Mouse (Mus musculus): ENCODE measurements around the gene Efna5. TPM values are rescaled to one million over a fixed set of nuclear protein-coding genes. Genes with fewer than 3 reads are reported as not detected.
A peak's percentile ranks its signal among the peaks of the same experiment; 100 is the strongest.

Efna5 gene
- polyA plus RNA-seq, 1 experiment from 2014 or later: 18.6 TPM

DNA sequence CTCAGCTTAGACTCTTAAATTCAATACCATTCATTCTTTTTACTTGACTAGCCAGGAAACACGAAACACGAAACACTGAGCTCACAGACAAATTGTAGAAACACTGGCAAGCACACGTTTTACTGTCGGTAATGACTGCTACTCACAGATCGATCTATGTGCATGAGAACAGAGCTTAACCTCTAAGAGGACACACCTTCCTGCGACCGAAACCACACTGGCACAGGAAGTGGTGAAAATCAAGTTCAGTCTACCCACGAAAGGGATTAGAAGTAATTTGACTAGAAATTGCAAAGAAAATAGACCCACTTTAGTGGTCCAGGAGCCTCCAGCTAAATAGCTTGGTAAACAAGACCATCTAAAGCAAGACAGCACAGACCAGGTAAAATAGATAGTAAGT is 23.8 kb downstream of the Efna5 start:
- no peaks in the 10 kb centered on the region for H3K27me3 ChIP-seq
- POLR2A ChIA-PET: interaction anchor here (1.6 kb wide), 1 partner anchor 23 kb away, joined by 6 read pairs; no protein-coding TSS in a partner anchor
- in situ Hi-C loops (cut with MboI; ENCODE audit: low pct_unique_long_range_greater_than_20kb): no loop called here
- DNase-seq (ENCODE audit: low read depth, low spot score) (no peak), ATAC-seq (no peak)
- CTCF ChIA-PET: no interaction called here
- TF ChIP-seq CTCF (IDR thresholded peaks at IDR 0.05): no peak

DNA sequence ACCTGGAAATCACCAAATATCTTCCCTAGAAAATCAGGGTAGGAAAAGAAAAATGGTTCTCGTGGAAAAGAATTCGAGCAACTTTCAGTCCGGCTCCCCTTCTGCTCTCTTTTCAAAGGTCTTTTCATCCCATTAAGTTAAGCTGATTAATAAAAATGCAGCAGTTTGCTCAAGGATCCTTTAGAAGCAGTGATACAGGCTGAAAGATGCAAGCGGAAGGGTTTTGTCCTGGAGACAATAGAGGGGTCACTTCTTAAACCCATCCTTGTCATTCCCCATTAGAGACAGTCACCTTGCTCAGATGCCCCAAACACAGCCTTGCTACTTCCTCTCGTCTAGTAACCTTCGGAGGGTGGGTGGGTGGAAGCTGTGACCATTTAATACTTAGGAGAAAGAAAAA is 27.4 kb downstream of the Efna5 start:
- CTCF ChIA-PET: no interaction called here
- no peaks in the 10 kb centered on the region for H3K27me3 ChIP-seq
- ATAC-seq: no peak
- TF ChIP-seq CTCF (IDR thresholded peaks at IDR 0.05): no peak
- in situ Hi-C loops (cut with MboI; ENCODE audit: low pct_unique_long_range_greater_than_20kb): no loop called here
- no peak for DNase-seq (ENCODE audit: low read depth, low spot score)
- POLR2A ChIA-PET: no interaction called here

DNA sequence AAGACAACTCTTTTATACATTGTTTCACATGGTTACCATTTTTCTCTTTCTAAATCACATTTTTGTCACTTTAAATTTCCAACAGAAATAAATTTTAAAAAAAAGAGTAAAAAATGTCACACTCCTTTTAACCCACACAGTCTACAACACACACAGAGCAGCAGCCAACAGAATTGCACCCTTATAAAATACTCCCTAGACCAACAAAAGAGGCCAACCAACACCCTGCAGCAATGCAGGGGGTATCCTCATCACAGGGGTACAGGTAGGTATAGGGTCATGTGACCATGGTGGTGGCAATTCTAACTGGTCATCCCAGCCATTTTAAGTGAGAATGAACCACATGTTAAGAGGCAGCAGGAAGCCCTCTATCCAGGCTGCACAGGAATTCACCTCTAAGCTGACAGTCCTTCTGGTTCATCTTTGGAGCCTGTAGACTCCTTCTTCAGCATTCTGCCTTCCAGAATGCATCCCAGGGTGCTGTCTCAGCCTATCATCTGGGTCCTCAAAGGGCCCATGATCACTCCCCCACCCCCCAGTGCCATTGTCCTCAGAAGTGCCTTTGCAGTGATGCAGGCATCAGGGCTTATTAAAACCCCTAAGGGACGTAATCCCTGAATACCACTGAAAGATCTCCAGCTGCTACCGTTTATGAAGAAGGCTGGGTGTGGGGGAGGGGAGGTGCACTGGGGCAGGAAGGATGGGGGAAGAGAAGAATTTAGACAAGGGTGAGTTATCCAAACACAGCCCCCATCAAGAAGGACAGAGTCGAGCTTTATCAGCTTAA is 28.1 kb downstream of the Efna5 start:
- POLR2A ChIA-PET: interaction anchor here (0.6 kb wide), 1 partner anchor 30 kb away, joined by 3 read pairs; no protein-coding TSS in a partner anchor
- H3K27me3 ChIP-seq: no peaks in the 10 kb centered on the region
- ATAC-seq (peak; percentile 39), DNase-seq (ENCODE audit: low read depth, low spot score) (no peak)
- TF ChIP-seq CTCF (IDR thresholded peaks at IDR 0.05): no peak
- CTCF ChIA-PET: interaction anchor here (0.6 kb wide), 1 partner anchor 154 kb away, joined by 3 read pairs; no protein-coding TSS in a partner anchor
- in situ Hi-C loops (cut with MboI; ENCODE audit: low pct_unique_long_range_greater_than_20kb): no loop called here

DNA sequence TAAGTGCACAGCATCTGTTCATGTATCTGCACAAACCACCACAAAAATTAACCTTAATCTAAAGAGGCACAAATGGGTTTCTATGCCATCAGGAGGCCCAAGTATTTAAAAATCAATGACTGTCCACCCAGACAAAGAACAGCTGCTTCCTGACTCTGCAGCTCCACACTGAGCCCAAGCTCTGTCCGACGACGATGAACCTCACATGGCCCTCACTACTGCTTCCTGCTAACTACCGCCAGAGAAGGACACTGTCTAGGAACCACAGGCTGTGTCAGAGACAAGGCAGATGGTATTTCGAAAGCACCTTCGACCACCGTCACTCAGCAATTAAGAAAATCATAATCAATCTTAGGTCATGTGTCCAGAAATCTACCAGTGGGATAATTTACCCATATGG is 29.8 kb downstream of the Efna5 start:
- CTCF ChIA-PET: no interaction called here
- ATAC-seq (no peak), DNase-seq (ENCODE audit: low read depth, low spot score) (no peak)
- no peak for TF ChIP-seq CTCF (IDR thresholded peaks at IDR 0.05)
- POLR2A ChIA-PET: no interaction called here
- in situ Hi-C loops (cut with MboI; ENCODE audit: low pct_unique_long_range_greater_than_20kb): no loop called here
- H3K27me3 ChIP-seq: no peaks in the 10 kb centered on the region

DNA sequence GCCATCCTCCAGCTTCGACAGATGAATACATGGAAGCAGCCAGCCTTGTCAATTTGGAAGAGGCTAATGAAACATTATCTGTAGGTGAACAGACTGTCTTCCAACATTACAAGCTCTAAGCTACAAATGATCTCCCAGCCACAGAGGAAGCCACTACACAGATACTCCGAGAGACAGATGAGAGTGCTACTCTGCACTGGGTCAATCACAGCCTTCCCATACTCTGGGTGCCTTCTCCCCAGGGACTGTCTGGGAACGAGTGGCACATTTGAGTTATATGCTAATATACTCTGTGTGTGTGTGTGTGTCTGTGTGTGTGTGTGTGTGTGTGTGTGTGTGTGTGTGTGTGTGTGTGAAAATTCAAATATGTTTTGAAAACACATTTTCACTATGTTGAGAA is 30.5 kb downstream of the Efna5 start:
- no peaks in the 10 kb centered on the region for H3K27me3 ChIP-seq
- no peak for TF ChIP-seq CTCF (IDR thresholded peaks at IDR 0.05)
- ChIA-PET CTCF (no interaction called here), POLR2A (no interaction called here)
- ATAC-seq (no peak), DNase-seq (ENCODE audit: low read depth, low spot score) (no peak)
- in situ Hi-C loops (cut with MboI; ENCODE audit: low pct_unique_long_range_greater_than_20kb): no loop called here

DNA sequence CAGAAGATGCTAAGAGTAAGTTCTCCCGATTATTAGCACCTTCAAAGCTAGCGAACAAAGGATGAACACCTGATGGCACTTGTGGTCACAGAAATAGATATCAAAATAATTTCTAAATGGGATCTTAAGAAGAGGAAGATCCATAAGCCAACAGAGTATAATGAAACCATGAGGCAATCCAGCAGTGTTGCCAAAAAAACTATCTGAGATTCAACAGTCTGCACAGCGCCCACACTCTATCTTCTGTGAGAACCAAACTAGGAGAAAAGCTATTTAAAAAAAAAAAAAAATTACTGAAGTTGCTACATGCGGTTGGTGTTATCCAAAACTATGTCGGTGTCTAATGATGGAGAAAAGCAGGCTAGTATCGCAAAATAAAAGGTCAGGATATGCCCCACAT is 31.4 kb downstream of the Efna5 start:
- TF ChIP-seq CTCF (IDR thresholded peaks at IDR 0.05): no peak
- no peaks in the 10 kb centered on the region for H3K27me3 ChIP-seq
- DNase-seq (ENCODE audit: low read depth, low spot score): no peak
- ChIA-PET CTCF (no interaction called here), POLR2A (no interaction called here)
- in situ Hi-C loops (cut with MboI; ENCODE audit: low pct_unique_long_range_greater_than_20kb): no loop called here
- no peak for ATAC-seq

DNA sequence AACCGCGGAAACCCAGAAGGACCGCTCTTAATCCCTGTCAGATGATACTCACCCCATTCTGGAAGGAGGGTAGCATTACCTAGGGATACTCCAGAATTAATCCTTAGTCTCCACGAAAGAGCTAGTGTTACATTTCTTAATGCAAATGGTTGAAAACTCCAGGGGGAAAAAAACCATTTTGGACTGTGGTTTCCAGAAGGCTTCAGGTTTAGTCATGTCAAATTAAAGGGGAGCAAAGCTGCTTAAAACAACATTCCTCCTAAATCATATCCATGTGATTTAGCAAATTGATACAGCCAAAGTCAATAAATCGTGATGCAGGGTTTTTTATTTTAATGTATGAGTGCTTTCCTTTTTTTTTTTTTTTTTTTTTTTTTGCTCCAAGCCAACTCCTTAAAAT is 35.5 kb downstream of the Efna5 start:
- DNase-seq (ENCODE audit: low read depth, low spot score): no peak
- H3K27me3 ChIP-seq: no peaks in the 10 kb centered on the region
- POLR2A ChIA-PET: no interaction called here
- CTCF ChIA-PET: no interaction called here
- no peak for ATAC-seq
- in situ Hi-C loops (cut with MboI; ENCODE audit: low pct_unique_long_range_greater_than_20kb): no loop called here
- TF ChIP-seq CTCF (IDR thresholded peaks at IDR 0.05): no peak

DNA sequence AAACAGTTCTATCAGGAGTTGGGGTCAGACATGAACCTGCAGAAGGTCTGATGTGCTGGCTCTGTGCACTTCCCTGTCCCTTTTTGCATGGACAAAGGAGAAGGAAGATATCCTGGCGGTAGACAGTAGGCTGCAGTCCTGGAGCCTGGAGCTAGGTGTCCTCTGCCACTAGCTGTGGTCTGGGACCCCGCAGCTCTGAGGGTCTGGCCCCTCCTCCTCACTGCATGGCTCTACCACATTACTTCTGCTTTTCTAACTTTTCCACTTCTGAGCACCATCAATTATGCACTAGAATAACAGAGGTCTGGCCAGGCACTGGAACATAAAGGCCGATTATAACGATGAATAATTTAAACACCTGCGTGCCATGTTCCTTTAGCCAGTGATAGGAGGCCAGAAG is 36.8 kb downstream of the Efna5 start:
- no peak for TF ChIP-seq CTCF (IDR thresholded peaks at IDR 0.05)
- no peak for ATAC-seq

DNA sequence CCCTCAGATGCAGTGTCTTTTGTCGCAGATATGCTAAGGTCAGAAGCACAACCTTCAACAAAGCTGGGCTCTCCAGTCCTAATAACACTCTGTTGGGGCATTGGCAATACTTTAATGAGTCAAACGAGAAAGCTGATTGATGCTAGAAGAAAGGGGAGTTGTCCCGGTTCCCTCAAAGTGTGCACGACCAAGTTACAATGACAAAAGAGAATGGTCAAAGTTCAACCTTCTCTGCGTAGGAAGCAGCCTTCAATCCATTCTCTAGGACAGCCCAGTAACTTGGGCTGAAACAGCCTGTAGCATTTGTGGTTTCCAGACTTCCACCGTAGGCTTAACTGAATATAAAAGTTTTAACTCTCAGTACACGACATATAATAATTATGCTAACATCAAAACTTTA is 43.8 kb downstream of the Efna5 start:
- in situ Hi-C loops (cut with MboI; ENCODE audit: low pct_unique_long_range_greater_than_20kb): no loop called here
- no peak for TF ChIP-seq CTCF (IDR thresholded peaks at IDR 0.05)
- ATAC-seq: no peak
- no peaks in the 10 kb centered on the region for H3K27me3 ChIP-seq
- CTCF ChIA-PET: no interaction called here
- POLR2A ChIA-PET: no interaction called here
- no peak for DNase-seq (ENCODE audit: low read depth, low spot score)

More for the DNA sequence above, 36.8 kb downstream of the Efna5 start:
- CTCF ChIA-PET: no interaction called here
- H3K27me3 ChIP-seq: no peaks in the 10 kb centered on the region
- in situ Hi-C loops (cut with MboI; ENCODE audit: low pct_unique_long_range_greater_than_20kb): no loop called here
- no peak for DNase-seq (ENCODE audit: low read depth, low spot score)
- POLR2A ChIA-PET: no interaction called here

DNA sequence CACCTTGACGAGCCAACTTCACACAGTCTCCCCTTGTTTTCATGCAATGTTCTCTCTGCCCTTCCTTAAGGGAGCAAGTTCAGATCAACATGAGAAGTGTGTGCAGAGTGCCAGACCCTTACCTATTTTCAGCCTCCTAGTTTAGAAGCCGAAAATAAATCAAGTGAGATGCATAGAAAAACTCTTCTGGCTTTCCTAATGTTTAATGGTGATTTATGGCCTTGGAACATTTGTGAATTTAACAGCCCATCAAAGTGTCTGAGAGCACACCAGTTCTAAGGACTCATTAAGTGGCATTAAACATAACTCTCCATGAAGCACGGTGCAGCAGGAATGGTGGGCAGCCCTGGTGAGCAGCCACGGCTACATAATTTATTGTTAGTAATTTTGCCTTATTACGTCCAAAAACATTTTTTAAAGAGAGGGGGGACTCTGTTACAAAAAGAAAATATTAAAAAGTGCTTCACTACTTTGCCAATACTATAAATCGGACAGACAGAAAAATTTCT is 44.5 kb downstream of the Efna5 start:
- ChIA-PET POLR2A (no interaction called here), CTCF (no interaction called here)
- TF ChIP-seq CTCF (IDR thresholded peaks at IDR 0.05): no peak
- ATAC-seq (no peak), DNase-seq (ENCODE audit: low read depth, low spot score) (no peak)
- in situ Hi-C loops (cut with MboI; ENCODE audit: low pct_unique_long_range_greater_than_20kb): no loop called here
- H3K27me3 ChIP-seq: no peaks in the 10 kb centered on the region

DNA sequence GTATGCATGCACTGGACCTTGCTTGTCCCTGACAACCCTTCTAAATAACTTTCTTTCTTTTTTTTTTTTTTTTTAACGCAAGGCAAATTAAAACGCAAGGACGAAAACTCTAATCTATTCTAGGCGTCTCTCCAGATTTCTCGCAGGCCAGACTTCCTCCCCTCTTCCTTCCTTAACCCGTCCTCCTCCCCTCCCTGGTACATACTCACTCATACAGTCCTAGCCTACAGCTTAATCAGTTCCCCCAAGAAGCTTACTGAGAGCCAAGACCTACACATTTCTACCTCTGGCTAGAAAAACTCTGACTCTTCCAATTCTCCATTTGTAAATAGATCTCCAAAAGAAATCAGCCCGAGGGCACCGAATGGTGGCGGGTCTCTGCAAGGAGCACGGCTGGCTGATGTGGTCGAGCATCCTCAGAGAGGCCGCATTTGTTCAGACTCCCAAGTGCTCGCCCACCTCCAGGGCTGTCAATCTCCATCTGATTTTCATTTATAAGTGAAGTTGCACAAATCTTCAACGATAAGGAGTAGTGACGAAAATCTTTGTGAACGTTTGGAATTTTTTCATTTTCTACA is 48.5 kb downstream of the Efna5 start:
- ChIA-PET POLR2A (interaction anchor here (0.5 kb wide), 1 partner anchor 59 kb away, joined by 3 read pairs; no protein-coding TSS in a partner anchor), CTCF (no interaction called here)
- in situ Hi-C loops (cut with MboI; ENCODE audit: low pct_unique_long_range_greater_than_20kb): no loop called here
- no peaks in the 10 kb centered on the region for H3K27me3 ChIP-seq
- ATAC-seq (no peak), DNase-seq (ENCODE audit: low read depth, low spot score) (no peak)
- TF ChIP-seq CTCF (IDR thresholded peaks at IDR 0.05): no peak
